In the genomic region with DNA sequence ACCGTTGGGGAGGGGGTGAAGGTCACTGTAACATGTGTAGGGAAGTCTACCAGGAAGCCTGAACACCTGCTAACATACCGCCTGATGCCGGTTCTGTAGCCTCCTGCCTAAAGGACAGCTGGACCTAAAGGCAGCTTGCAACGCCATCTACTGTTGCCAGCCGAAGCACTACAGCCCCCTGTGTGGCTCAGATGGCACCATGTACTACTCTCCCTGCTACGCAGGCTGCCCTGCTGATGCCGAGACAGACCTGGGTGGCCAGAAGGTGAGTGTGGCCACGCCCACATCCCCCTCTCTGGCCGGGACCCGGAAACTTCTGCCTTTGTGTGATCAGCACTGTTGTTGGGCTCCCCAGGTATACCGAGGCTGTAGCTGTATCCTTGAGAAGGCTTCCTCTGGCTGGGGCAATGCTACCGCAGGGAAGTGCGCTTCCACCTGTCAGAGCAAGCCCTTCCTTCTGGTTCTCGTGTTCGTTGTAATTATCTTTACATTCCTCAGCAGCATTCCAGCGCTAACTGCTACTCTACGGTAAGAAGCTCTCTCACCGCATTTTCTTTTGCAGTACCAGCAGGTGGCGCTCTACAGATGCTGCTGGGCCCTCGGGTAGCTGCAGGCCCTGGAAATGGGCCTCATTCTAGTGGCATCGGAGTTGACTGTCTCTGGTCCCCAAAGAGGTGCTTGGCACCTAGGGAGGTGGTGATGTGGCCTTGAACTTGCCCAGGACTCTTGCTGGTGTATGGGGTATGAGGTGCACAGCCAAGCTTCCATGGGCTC, we compare ENCODE assay signal across 8 mouse cellular contexts. TPM values are rescaled to one million over a fixed set of nuclear protein-coding genes. Genes with fewer than 3 reads are reported as not detected.
DNase-seq lines count a peak whose midpoint lies in the region; ATAC-seq and TF ChIP-seq lines count a peak whose summit lies in the region.

No protein-coding gene starts in this region.

- H3K4me3 ChIP-seq in kidney, embryonic 14.5 days (ENCODE audit: low read length) = peak overlapping the region; percentile 19
- H3K4me3 ChIP-seq in G1E (ENCODE audit: low read depth, low read length) = no peak overlapping the region
- no peak overlapping the region for H3K4me3 ChIP-seq in cortical plate, adult 2 months (ENCODE audit: insufficient read depth, low read length)
- no peak overlapping the region for H3K4me3 ChIP-seq in limb, embryonic 15.5 days
- H3K4me3 ChIP-seq in neural tube, embryonic 11.5 days (ENCODE audit: low read depth, low read length) = no peak overlapping the region

- intact Hi-C loops in heart, postnatal 14 days (cut with DNase I) = loop anchor here (1.0 to 10.0 kb wide), 3 partner anchors 88 to 272 kb away; no protein-coding TSS in a partner anchor

- WGBS in kidney, embryonic 14.5 days = 5% methylated on average over 21 of the region's 21 CpGs
- 3% methylated on average over 21 of the region's 21 CpGs for WGBS in limb, embryonic 15.5 days
- 7% methylated on average over 21 of the region's 21 CpGs for WGBS in neural tube, embryonic 11.5 days

- peak overlapping the region; percentile 7; the same call in 1 of the 2 replicates for H3K9ac ChIP-seq in kidney, embryonic 14.5 days (ENCODE audit: low read depth, low read length)
- H3K9ac ChIP-seq in limb, embryonic 15.5 days = no peak overlapping the region
- no peak overlapping the region for H3K9ac ChIP-seq in neural tube, embryonic 11.5 days (ENCODE audit: low read length)

- TF ChIP-seq POLR2A in cortical plate, adult 2 months (IDR thresholded peaks at IDR 0.05; ENCODE audit: extremely low read depth, insufficient read depth, low read length) = no peak

- H3K4me1 ChIP-seq in kidney, embryonic 14.5 days (ENCODE audit: control insufficient read depth, insufficient read depth, low read length) = 0 out of 2 replicates have a peak, but pooled peaks cover 3% of the 10 kb centered on the region
- peaks cover 2% of the 10 kb centered on the region; the same call in 1 of the 2 replicates for H3K4me1 ChIP-seq in G1E (ENCODE audit: insufficient read depth, low read depth, low read length)
- H3K4me1 ChIP-seq in cortical plate, adult 2 months (ENCODE audit: control insufficient read depth, insufficient read depth, low read length) = no peaks in the 10 kb centered on the region
- peaks cover 8% of the 10 kb centered on the region; the same call in 1 of the 2 replicates for H3K4me1 ChIP-seq in limb, embryonic 15.5 days
- H3K4me1 ChIP-seq in neural tube, embryonic 11.5 days (ENCODE audit: control insufficient read depth, insufficient read depth, low read length) = no peaks in the 10 kb centered on the region

- peak; percentile 75 for TF ChIP-seq CTCF in G1E (IDR thresholded peaks at IDR 0.05; ENCODE audit: low read depth, low read length)
- TF ChIP-seq CTCF in cortical plate, adult 2 months (IDR thresholded peaks at IDR 0.05; ENCODE audit: extremely low read depth, insufficient read depth, low read length) = peak; percentile 69

- H3K9me3 ChIP-seq in kidney, embryonic 14.5 days (ENCODE audit: control insufficient read depth, low read length) = no peaks in the 10 kb centered on the region
- H3K9me3 ChIP-seq in G1E (replicated peaks) = no peaks in the 10 kb centered on the region
- H3K9me3 ChIP-seq in limb, embryonic 15.5 days = no peaks in the 10 kb centered on the region
- H3K9me3 ChIP-seq in neural tube, embryonic 11.5 days (ENCODE audit: control insufficient read depth, low read length) = no peaks in the 10 kb centered on the region

- peak; percentile 41 for ATAC-seq in kidney, embryonic 14.5 days (ENCODE audit: low FRiP score, low TSS enrichment)
- no peak for ATAC-seq in G1E (ENCODE audit: extremely low read depth, insufficient number of reproducible peaks, low FRiP score, poor library complexity, severe bottlenecking)
- ATAC-seq in limb, embryonic 15.5 days (ENCODE audit: insufficient number of reproducible peaks, low FRiP score, low TSS enrichment, low read depth) = no peak
- no peak; the same call in 1 of the 2 replicates for ATAC-seq in neural tube, embryonic 11.5 days (ENCODE audit: insufficient read depth, low FRiP score, low TSS enrichment)

- no peaks in the 10 kb centered on the region for H3K27me3 ChIP-seq in kidney, embryonic 14.5 days (ENCODE audit: control insufficient read depth, insufficient read depth, low read length)
- H3K27me3 ChIP-seq in G1E (ENCODE audit: insufficient read depth, low read length) = no peaks in the 10 kb centered on the region
- H3K27me3 ChIP-seq in limb, embryonic 15.5 days = no peaks in the 10 kb centered on the region
- no peaks in the 10 kb centered on the region for H3K27me3 ChIP-seq in neural tube, embryonic 11.5 days (ENCODE audit: control insufficient read depth, insufficient read depth, low read length)

- H3K4me2 ChIP-seq in kidney, embryonic 14.5 days (replicated peaks; ENCODE audit: low read depth, low read length) = peak overlapping the region; percentile 40
- 0 out of 2 replicates have a peak overlapping the region, but pooled peaks have one; percentile 8 for H3K4me2 ChIP-seq in limb, embryonic 15.5 days
- no peak overlapping the region for H3K4me2 ChIP-seq in neural tube, embryonic 11.5 days (ENCODE audit: low read depth)

- H3K36me3 ChIP-seq in kidney, embryonic 14.5 days (ENCODE audit: control insufficient read depth, insufficient read depth, low read length) = no peaks in the 10 kb centered on the region
- no peaks in the 10 kb centered on the region for H3K36me3 ChIP-seq in G1E (replicated peaks)
- H3K36me3 ChIP-seq in limb, embryonic 15.5 days = no peaks in the 10 kb centered on the region
- no peaks in the 10 kb centered on the region for H3K36me3 ChIP-seq in neural tube, embryonic 11.5 days (ENCODE audit: control insufficient read depth, insufficient read depth, low read length)

- DNase-seq in kidney, adult 8-10 months = no peak
- DNase-seq in G1E (ENCODE audit: low spot score) = no peak
- peak; percentile 46 to 52 for DNase-seq in heart, postnatal 14 days
- DNase-seq in neural tube, embryonic 11.5 days (ENCODE audit: low spot score) = peak; percentile 66
- DNase-seq in urinary bladder, postnatal 25 days (ENCODE audit: low spot score) = no peak

- no peak overlapping the region for H3K27ac ChIP-seq in kidney, embryonic 14.5 days (ENCODE audit: low read depth, low read length)
- H3K27ac ChIP-seq in cortical plate, adult 2 months (ENCODE audit: insufficient read depth, low read length) = no peak overlapping the region
- no peak overlapping the region for H3K27ac ChIP-seq in limb, embryonic 15.5 days
- no peak overlapping the region for H3K27ac ChIP-seq in neural tube, embryonic 11.5 days (ENCODE audit: low read depth, low read length)

RNA-seq across cellular contexts. Expression of gene Slco4a1, which starts 16.4 kb away (rescaled TPM):
- 1.1 and 1.9 TPM in 2 replicates for polyA plus RNA-seq in kidney, embryonic 14.5 days (2014; fragmentation: Nextera tagmentation; extraction: Ambion mirVana)
- total RNA-seq in G1E (2014; fragmentation: Nextera tagmentation) (not detected in 2 replicates), G1E (2017) (0.11 TPM in 1 of 2 replicates, not detected in the other)
- polyA plus RNA-seq in G1E (2012) = not detected in 2 replicates
- polyA plus RNA-seq in cortical plate, adult 2 months (2012; rRNA removed) = 5.1 and 5.2 TPM in 2 replicates
- under 1 TPM; 0.12 to 0.41 TPM for total RNA-seq in heart, postnatal 14 days (2021)
- 0.78 and 0.99 TPM in 2 replicates for polyA plus RNA-seq in limb, embryonic 15.5 days (2015; fragmentation: Nextera tagmentation; extraction: Ambion mirVana)
- 3.6 and 6.2 TPM in 2 replicates for polyA plus RNA-seq in neural tube, embryonic 11.5 days (2014; fragmentation: Nextera tagmentation; extraction: Ambion mirVana)

RNA-seq across cellular contexts. Expression of gene Ntsr1, which starts 27.3 kb away (rescaled TPM):
- polyA plus RNA-seq in kidney, embryonic 14.5 days (2014; fragmentation: Nextera tagmentation; extraction: Ambion mirVana) = 6.3 and 12.4 TPM in 2 replicates
- total RNA-seq in G1E (2014; fragmentation: Nextera tagmentation) (not detected in 2 replicates), G1E (2017) (0.05 TPM in 1 of 2 replicates, not detected in the other)
- polyA plus RNA-seq in G1E (2012) = not detected in 2 replicates
- 5.6 and 6.0 TPM in 2 replicates for polyA plus RNA-seq in cortical plate, adult 2 months (2012; rRNA removed)
- total RNA-seq in heart, postnatal 14 days (2021) = not detected
- polyA plus RNA-seq in limb, embryonic 15.5 days (2015; fragmentation: Nextera tagmentation; extraction: Ambion mirVana) = 0.32 and 0.43 TPM in 2 replicates
- 0.15 and 0.69 TPM in 2 replicates for polyA plus RNA-seq in neural tube, embryonic 11.5 days (2014; fragmentation: Nextera tagmentation; extraction: Ambion mirVana)

Comparison
In these comparisons a context has a peak if more than half of its experiments do, and no peak if none do; other contexts are left out.
1. DNase-seq: peak in heart, postnatal 14 days (2 of 2) and neural tube, embryonic 11.5 days (single experiment); none in kidney, adult 8-10 months (0 of 2), G1E (single experiment) and urinary bladder, postnatal 25 days (single experiment).